Mouse (Mus musculus) spleen, adult 2 months (tissue): ENCODE data around the gene Xntrpc.

Experiments used
- CTCF ChIP-seq: fragments of 200-500 bp; IDR thresholded peaks from 2 replicates; pipeline ENCODE4 v1.5.1; 2011; ENCODE audit warnings: mild to moderate bottlenecking, inconsistent platforms; ENCODE audit not compliant: insufficient read depth, insufficient read length, insufficient replicate concordance; ENCODE audit errors: extremely low read depth
- POLR2A ChIP-seq: fragments of 200-500 bp; IDR thresholded peaks from 2 replicates; pipeline ENCODE4 v1.6.1; 2011; ENCODE audit warnings: low read depth, low read length, inconsistent platforms

DNA sequence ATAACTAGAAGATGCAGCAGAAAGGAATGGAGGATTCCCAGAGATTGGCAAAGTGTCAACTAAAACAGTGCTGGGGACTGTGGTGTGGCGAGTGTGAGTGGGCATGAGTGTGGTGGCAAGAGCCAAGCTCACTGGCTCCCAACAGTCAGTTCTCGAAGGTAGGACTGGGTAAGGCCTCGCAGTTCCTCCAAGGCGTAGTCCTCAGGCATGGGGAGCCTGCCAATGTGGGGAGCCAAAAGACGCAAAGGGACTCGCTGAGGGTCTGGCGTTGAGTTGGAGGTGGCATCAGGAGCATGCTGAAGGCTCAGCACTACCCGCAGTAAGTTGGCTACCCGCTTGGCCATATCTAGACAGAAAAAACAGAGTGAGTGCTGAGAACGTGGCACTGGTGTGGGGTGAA lies 54.8 kb downstream of the Xntrpc start:
- TF ChIP-seq POLR2A (no peak), CTCF (no peak)
